Mouse (Mus musculus): ENCODE measurements at regions not wholly inside any gene's neighbourhood (a gene's known extent, or its start where the extent isn't known, plus 50 kb on each side); places are given as distances from the start of the nearest gene placed in this dataset.
A peak's percentile ranks its signal among the peaks of the same experiment; 100 is the strongest.

DNA sequence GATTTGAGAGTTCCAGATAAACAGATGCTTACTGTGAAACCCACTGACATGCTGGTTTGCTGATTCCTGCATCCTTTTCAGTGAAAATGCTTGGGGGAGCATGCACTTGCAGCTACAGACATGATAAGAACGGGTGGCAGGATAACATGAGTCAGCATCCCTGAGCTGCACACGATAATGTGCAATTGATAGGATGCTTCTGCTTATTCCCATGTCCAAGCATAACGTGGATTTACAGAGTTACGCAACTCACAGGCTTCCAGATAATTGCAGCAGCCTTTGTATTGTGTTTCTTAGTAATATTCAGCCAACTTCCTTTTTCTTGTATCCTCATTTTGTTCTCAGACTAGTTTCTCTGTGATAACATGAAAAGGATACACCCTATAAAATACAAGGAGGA is 245.7 kb downstream of the Flrt2 start:
- peak; percentile 99 for ATAC-seq (replicated peaks; ENCODE audit: poor library complexity, severe bottlenecking)

GRCm38 (mm10) chr12:95940465-95941012 is 248.5 kb downstream of the Flrt2 start:
- ATAC-seq (replicated peaks; ENCODE audit: poor library complexity, severe bottlenecking), result peak; percentile 63

GRCm38 (mm10) chr12:95959786-95960504 is 267.9 kb downstream of the Flrt2 start:
- no peak for ATAC-seq (replicated peaks; ENCODE audit: poor library complexity, severe bottlenecking)

GRCm38 (mm10) chr12:95960505-95960871 is 268.5 kb downstream of the Flrt2 start:
- no peak for ATAC-seq (replicated peaks; ENCODE audit: poor library complexity, severe bottlenecking)

- ATAC-seq (replicated peaks; ENCODE audit: poor library complexity, severe bottlenecking), result no peak
These were observed 270.8 kb downstream of the Flrt2 start for GRCm38 (mm10) chr12:95962817-95963216.

GRCm38 (mm10) chr12:95988669-95989288 is 296.8 kb downstream of the Flrt2 start:
- no peak for ATAC-seq (replicated peaks; ENCODE audit: poor library complexity, severe bottlenecking)

DNA sequence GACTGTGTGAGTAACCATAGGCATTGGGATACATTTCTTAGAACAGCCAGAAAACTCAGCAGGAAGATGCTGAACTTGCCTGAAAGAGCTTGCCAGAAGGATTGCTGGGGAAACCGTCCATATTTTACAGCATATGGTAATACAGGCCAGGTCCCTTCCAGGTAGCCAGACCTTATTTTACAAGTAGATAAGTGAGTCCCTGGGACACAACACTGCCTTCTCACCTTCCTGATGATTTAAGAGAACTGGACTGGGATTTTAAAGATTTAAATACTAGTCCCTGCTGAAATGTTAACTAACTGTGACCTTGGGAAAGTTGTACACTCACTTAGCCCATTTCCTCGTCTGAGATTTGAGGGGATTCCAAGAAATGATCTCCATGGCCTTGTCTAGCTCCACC is 302.9 kb downstream of the Flrt2 start:
- ATAC-seq (replicated peaks; ENCODE audit: poor library complexity, severe bottlenecking), result no peak

- peak; percentile 96 for ATAC-seq (replicated peaks; ENCODE audit: poor library complexity, severe bottlenecking)
These were observed 338.2 kb downstream of the Flrt2 start for GRCm38 (mm10) chr12:96030180-96030579.

- ATAC-seq (replicated peaks; ENCODE audit: poor library complexity, severe bottlenecking), result no peak
These were observed 383.3 kb downstream of the Flrt2 start for GRCm38 (mm10) chr12:96075365-96075764.

DNA sequence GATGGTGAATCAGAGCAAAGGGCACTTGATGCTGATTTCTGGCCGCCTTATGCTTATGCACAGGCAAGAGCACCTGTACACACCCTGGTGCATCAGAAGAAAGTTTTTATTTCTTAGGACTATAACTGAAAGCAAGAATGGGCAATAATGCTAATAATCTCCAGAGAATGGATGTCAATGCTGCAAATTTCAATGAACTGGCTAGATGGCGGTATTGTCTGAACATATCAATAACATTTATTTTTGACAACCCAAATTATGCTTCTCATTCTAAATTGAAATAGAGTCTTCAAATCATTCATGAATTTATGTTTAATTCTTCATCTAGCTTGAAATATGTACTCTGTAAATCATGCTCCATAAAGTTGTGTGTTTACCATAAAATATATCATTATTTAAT is 399.0 kb downstream of the Flrt2 start:
- ATAC-seq (replicated peaks; ENCODE audit: poor library complexity, severe bottlenecking), result no peak

- ATAC-seq (replicated peaks; ENCODE audit: poor library complexity, severe bottlenecking), result no peak
These were observed 414.2 kb downstream of the Flrt2 start for GRCm38 (mm10) chr12:96106254-96106653.

- ATAC-seq (replicated peaks; ENCODE audit: poor library complexity, severe bottlenecking), result no peak
These were observed 422.8 kb downstream of the Flrt2 start for GRCm38 (mm10) chr12:96114727-96115379.

DNA sequence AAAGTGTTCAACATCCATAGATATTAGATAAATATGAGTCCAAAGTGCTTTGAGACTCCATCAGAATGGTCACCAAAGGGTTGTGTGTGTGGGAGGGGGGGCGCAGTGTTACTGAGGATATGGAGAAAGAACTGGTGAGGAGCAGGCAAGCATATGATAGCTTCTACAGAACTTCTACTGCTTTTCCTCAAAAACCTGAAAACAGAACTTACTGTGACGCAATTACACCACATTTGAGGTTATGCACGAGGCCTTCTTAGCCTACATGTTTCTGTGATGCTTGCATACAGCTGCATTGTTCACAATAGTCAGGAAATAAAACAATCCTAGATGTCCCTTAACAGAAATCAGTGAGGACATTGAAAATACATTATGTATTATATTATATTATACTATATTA is 425.5 kb downstream of the Flrt2 start:
- peak; percentile 93 for ATAC-seq (replicated peaks; ENCODE audit: poor library complexity, severe bottlenecking)

DNA sequence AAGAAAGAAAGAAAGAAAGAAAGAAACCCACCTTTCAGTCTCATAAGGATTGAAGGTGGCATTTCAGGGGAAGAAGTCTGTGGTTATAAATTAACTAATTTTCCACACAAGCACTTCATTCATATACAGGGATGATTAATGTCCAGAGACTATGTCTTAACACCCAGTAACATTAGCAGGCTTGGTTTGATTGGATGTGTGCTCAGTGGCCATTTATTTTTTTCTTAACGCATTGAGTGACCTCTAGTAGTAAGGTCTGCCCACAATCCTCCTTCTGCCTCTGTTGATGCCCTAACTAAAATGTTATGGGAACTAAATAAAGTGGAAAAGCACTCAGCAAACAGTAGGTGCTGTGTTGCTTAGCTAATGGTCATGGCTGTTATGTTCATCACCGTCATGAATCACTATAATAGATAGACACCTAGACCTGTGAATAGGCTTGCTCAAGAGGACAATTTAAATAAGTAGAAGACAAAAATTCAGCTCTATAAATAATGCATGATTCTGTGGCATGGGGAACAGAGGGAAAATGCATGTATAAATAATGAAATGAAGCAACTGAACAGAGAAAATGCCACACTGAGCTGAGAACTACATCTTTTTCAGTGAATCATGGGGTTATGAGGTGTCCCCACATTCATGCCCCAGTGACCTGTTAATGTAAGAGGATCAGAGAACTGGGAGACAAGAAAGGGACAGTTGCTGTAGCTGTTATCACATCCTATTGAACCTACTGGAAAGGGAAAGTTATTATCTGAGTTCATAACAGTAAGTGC is 432.3 kb downstream of the Flrt2 start:
- ATAC-seq (replicated peaks; ENCODE audit: poor library complexity, severe bottlenecking), result no peak

- ATAC-seq (replicated peaks; ENCODE audit: poor library complexity, severe bottlenecking), result no peak
These were observed 437.9 kb downstream of the Flrt2 start for GRCm38 (mm10) chr12:96129870-96130454.

DNA sequence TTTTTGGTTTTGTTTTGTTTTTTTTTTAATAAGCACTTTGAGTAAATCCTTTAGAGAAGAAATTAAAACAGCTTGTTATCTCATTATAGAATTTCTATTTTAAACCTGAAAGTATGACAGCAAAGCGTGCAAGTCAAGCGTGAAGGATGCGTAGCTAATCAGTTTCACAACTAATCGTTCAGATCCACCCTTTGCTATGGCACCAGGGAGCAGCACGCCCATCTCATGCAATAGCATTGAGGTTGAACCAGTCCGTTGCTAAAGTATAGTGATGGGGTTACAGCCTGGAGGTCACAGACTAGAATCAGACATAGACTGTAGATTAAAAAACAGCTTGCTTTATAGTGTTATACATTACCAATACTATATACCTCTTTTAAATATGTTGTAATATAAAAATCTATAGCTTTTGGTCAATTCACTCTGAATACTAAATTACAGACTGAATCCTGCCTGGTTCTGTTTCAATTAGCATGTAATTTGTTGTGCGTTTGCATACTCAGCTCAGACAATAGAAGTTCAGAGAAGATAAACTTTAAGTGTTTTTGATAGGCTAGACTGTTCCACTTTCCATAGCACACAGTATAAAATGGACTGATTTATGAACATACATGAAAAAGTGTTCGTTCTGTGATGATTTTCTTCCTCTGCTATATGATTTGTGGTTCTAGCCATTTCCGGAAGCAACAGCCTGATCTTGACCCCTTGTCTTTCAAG is 438.9 kb downstream of the Flrt2 start:
- no peak for ATAC-seq (replicated peaks; ENCODE audit: poor library complexity, severe bottlenecking)

- no peak for ATAC-seq (replicated peaks; ENCODE audit: poor library complexity, severe bottlenecking)
These were observed 442.1 kb downstream of the Flrt2 start for GRCm38 (mm10) chr12:96134136-96134535.

DNA sequence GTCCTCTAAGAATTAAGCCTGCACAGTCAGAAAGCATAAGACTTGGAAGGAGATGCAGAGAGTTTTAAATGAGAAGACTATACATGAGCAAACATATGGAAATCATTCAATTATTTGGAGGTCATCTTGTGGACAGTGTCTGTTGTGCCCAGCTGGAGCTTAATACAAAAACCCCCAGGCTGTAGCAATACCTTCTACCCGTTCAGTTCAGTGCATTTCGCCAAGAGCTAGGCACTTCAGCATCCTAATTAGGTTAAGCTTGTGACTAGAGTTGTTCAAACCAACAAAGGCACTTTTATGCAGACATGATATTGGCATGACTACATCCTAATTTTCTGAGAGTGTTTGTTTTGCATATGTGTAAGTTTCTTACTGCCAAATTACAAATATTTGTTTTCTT is 449.7 kb downstream of the Flrt2 start:
- no peak for ATAC-seq (replicated peaks; ENCODE audit: poor library complexity, severe bottlenecking)

DNA sequence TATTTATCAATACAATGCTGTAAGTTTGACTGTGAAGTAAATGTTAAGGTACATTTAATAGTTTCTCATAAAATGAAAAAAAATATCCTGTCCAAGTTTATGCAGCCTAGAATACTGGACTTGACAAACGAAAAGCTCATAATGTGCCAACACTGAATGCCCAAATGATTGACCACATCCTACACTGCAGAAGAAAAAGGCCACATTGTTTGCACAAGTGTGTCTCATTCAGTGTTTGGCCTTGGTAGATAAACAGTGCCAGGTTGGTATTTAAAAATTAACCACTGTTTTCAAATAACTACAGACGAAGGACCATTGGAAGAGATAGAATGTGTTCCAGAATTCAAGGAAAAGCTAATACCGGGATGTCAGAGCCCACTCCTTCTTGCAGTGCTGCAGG is 462.1 kb downstream of the Flrt2 start:
- no peak for ATAC-seq (replicated peaks; ENCODE audit: poor library complexity, severe bottlenecking)

DNA sequence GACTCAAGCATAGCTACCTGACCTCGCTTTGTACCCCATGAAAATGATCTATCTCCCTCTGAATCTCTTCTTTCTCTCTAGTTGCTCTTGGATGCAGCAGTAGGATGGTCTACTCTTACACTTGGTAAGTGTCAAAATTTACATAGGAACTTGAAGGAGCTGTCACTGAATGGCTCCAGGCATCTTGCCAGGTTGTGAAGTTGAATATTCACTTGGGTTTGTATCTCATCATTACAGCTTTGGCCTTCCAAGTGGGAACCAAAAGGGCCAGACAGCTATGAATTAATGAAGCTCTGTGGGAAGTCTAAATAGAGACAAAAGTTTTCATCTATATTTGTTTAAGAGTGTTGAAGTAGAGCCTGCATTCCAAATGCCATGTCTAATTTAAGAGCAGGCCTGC is 475.5 kb downstream of the Flrt2 start:
- ATAC-seq (replicated peaks; ENCODE audit: poor library complexity, severe bottlenecking), result no peak
